Mouse (Mus musculus) lung, embryonic 14.5 days (tissue): ENCODE results near the gene Tfdp1. TPM values are rescaled to one million over a fixed set of nuclear protein-coding genes. Genes with fewer than 3 reads are reported as not detected.
"Not testable (repeated sequence)": the region's sequence is repeated elsewhere in the genome, so short reads cannot be mapped to it uniquely, and the experiment has no call there.

ENCODE experiments used
- ATAC-seq: fragments of 200-750 bp; cut with Nextera tagmentation; 2 replicates; pipeline ENCODE4 v1.8.0; 2017; ENCODE audit warnings: mild to moderate bottlenecking, moderate TSS enrichment, moderate library complexity; ENCODE audit not compliant: insufficient read depth
- DNase-seq: peaks from one replicate; pipeline ENCODE4 v3.0.0-alpha.2; 2015
- H3K27ac ChIP-seq: fragments of 300-500 bp; sonication (generic); 2 replicates; pipeline ENCODE4 v1.5.1; 2014; ENCODE audit warnings: low read depth, mild to moderate bottlenecking, moderate library complexity
- H3K27me3 ChIP-seq: fragments of 300-500 bp; sonication (generic); 2 replicates; pipeline ENCODE4 v1.6.1; 2014; ENCODE audit warnings: low read length, control low read depth; ENCODE audit not compliant: insufficient read depth
- H3K36me3 ChIP-seq: fragments of 300-500 bp; sonication (generic); 2 replicates; pipeline ENCODE4 v1.6.1; 2014; ENCODE audit warnings: control low read depth; ENCODE audit not compliant: insufficient read depth
- H3K4me1 ChIP-seq: fragments of 300-500 bp; sonication (generic); 2 replicates; pipeline ENCODE4 v1.6.1; 2014; ENCODE audit warnings: antibody characterized with exemption, control low read depth; ENCODE audit not compliant: insufficient read depth
- H3K4me2 ChIP-seq: fragments of 300-500 bp; sonication (generic); 2 replicates; pipeline ENCODE4 v1.6.1; 2014; ENCODE audit warnings: mild to moderate bottlenecking
- H3K4me3 ChIP-seq: fragments of 300-500 bp; sonication (generic); 2 replicates; pipeline ENCODE4 v1.5.1; 2014; ENCODE audit warnings: low read depth, low read length
- H3K9ac ChIP-seq: fragments of 300-500 bp; sonication (generic); 2 replicates; pipeline ENCODE4 v1.6.1; 2014
- H3K9me3 ChIP-seq: fragments of 300-500 bp; sonication (generic); 2 replicates; pipeline ENCODE4 v1.6.1; 2016; ENCODE audit warnings: low read depth, low read length, control low read depth
- CTCF ChIP-seq: IDR thresholded peaks from 2 replicates; pipeline ENCODE4 v1.5.1; 2016; ENCODE audit warnings: antibody characterized with exemption, low read depth
- WGBS: fragments of 180-500 bp; shearing (Covaris S2); extraction: QIAGEN DNeasy Blood & Tissue Kit; methylation state at CpG from one replicate; pipeline ENCODE4 v1.1.7; 2014; 5-methylcytosine and 5-hydroxymethylcytosine counted together
- polyA plus RNA-seq: library from polyadenylated mRNA; unstranded; fragments of >200 nt; fragmentation: Nextera tagmentation; extraction: Ambion mirVana; gene quantifications from 2 replicates; pipeline ENCODE4 v1.2.1, GENCODE M21; 2014

Tfdp1 gene
- polyA plus RNA-seq, 1 experiment from 2014 or later: 219 TPM

GRCm38 (mm10) chr8:13306309-13306909 lies 32.1 kb upstream of the Tfdp1 start:
- no peaks in the 10 kb centered on the region for H3K4me1 ChIP-seq
- H3K9ac ChIP-seq: no peak overlapping the region
- no peak overlapping the region for H3K27ac ChIP-seq
- DNase-seq (no peak), ATAC-seq (no peak)
- 59% methylated on average over 7 of the region's 7 CpGs for WGBS
- H3K27me3 ChIP-seq: no peaks in the 10 kb centered on the region
- TF ChIP-seq CTCF: no peak
- no peak overlapping the region for H3K4me2 ChIP-seq
- H3K36me3 ChIP-seq: peaks cover 42% of the 10 kb centered on the region; the same call in 1 of the 2 replicates
- H3K9me3 ChIP-seq: peaks cover 3% of the 10 kb centered on the region; the same call in 1 of the 2 replicates
- no peak overlapping the region for H3K4me3 ChIP-seq

GRCm38 (mm10) chr8:13306916-13307315 lies 31.6 kb upstream of the Tfdp1 start:
- no peak overlapping the region for H3K27ac ChIP-seq
- DNase-seq: no peak
- H3K4me3 ChIP-seq: no peak overlapping the region
- 79% methylated on average over 9 of the region's 9 CpGs for WGBS
- peaks cover 3% of the 10 kb centered on the region; the same call in 1 of the 2 replicates for H3K9me3 ChIP-seq
- no peak overlapping the region for H3K4me2 ChIP-seq
- no peak for TF ChIP-seq CTCF
- ATAC-seq: no peak
- H3K36me3 ChIP-seq: peaks cover 37% of the 10 kb centered on the region; the same call in 1 of the 2 replicates
- H3K4me1 ChIP-seq: no peaks in the 10 kb centered on the region
- no peaks in the 10 kb centered on the region for H3K27me3 ChIP-seq
- no peak overlapping the region for H3K9ac ChIP-seq

GRCm38 (mm10) chr8:13314922-13315321 lies 23.6 kb upstream of the Tfdp1 start:
- DNase-seq (no peak), ATAC-seq (no peak)
- WGBS: 68% methylated on average over 3 of the region's 3 CpGs
- no peaks in the 10 kb centered on the region for H3K27me3 ChIP-seq
- no peak overlapping the region for H3K9ac ChIP-seq
- no peak overlapping the region for H3K4me2 ChIP-seq
- H3K4me1 ChIP-seq: no peaks in the 10 kb centered on the region
- no peak overlapping the region for H3K4me3 ChIP-seq
- no peaks in the 10 kb centered on the region for H3K9me3 ChIP-seq
- H3K27ac ChIP-seq: no peak overlapping the region
- peaks cover 42% of the 10 kb centered on the region; the same call in 1 of the 2 replicates for H3K36me3 ChIP-seq
- TF ChIP-seq CTCF: no peak

GRCm38 (mm10) chr8:13316671-13317070 lies 21.9 kb upstream of the Tfdp1 start:
- no peak overlapping the region for H3K9ac ChIP-seq
- 89% methylated on average over 10 of the region's 10 CpGs for WGBS
- H3K4me2 ChIP-seq: no peak overlapping the region
- peaks cover 42% of the 10 kb centered on the region; the same call in 1 of the 2 replicates for H3K36me3 ChIP-seq
- ATAC-seq (no peak), DNase-seq (no peak)
- no peaks in the 10 kb centered on the region for H3K9me3 ChIP-seq
- H3K4me3 ChIP-seq: no peak overlapping the region
- TF ChIP-seq CTCF: no peak
- no peak overlapping the region for H3K27ac ChIP-seq
- H3K27me3 ChIP-seq: no peaks in the 10 kb centered on the region
- H3K4me1 ChIP-seq: no peaks in the 10 kb centered on the region

GRCm38 (mm10) chr8:13326598-13326997 lies 12.0 kb upstream of the Tfdp1 start:
- ATAC-seq (no peak), DNase-seq (peak; percentile 53)
- H3K27me3 ChIP-seq: no peaks in the 10 kb centered on the region
- peak; percentile 60 for TF ChIP-seq CTCF
- H3K4me3 ChIP-seq: no peak overlapping the region
- no peaks in the 10 kb centered on the region for H3K4me1 ChIP-seq
- H3K27ac ChIP-seq: no peak overlapping the region
- H3K36me3 ChIP-seq: no peaks in the 10 kb centered on the region; the same call in 1 of the 2 replicates
- 35% methylated on average over 5 of the region's 5 CpGs for WGBS
- no peak overlapping the region for H3K9ac ChIP-seq
- H3K4me2 ChIP-seq: no peak overlapping the region
- no peaks in the 10 kb centered on the region for H3K9me3 ChIP-seq

- Histone ChIP-seq H3K4me2 (no peak overlapping the region), H3K4me1 (no peaks in the 10 kb centered on the region; the same call in 1 of the 2 replicates), H3K4me3 (no peak overlapping the region), H3K9ac (no peak overlapping the region), H3K36me3 (no peaks in the 10 kb centered on the region), H3K27ac (no peak overlapping the region), H3K9me3 (no peaks in the 10 kb centered on the region), H3K27me3 (no peaks in the 10 kb centered on the region)
- DNase-seq (no peak), ATAC-seq (no peak)
- peak; percentile 23 for TF ChIP-seq CTCF
- WGBS: 47% methylated on average over 1 of the region's 1 CpGs
These were observed 3.9 kb upstream of the Tfdp1 start for GRCm38 (mm10) chr8:13334671-13335070.

- ATAC-seq, H3K4me2 ChIP-seq, H3K4me3 ChIP-seq, H3K27ac ChIP-seq, H3K4me1 ChIP-seq, H3K9me3 ChIP-seq, H3K9ac ChIP-seq, H3K27me3 ChIP-seq: not testable (repeated sequence)
- peak; percentile 21 for DNase-seq
- 75% methylated on average over 6 of the region's 6 CpGs for WGBS
- peaks cover 22% of the 10 kb centered on the region for H3K36me3 ChIP-seq
These were observed 1.3 kb upstream of the Tfdp1 start for GRCm38 (mm10) chr8:13337245-13337644.
